Mouse (Mus musculus) kidney, adult 10 weeks (tissue): ENCODE results near the gene Plod2. TPM values are rescaled to one million over a fixed set of nuclear protein-coding genes. Genes with fewer than 3 reads are reported as not detected.

Experiments used
- polyA plus RNA-seq: library from polyadenylated mRNA; stranded (reverse); fragments of 350-450 nt; fragmentation: Illumina TruSeq; extraction: RNeasy Lipid Tissue Mini Kit (QIAGEN cat#74804); gene quantifications from one replicate; pipeline ENCODE4 v1.2.3, GENCODE M21; 2014; ENCODE audit warnings: low read depth, low replicate concordance

Gene Plod2
- 92.3 TPM for polyA plus RNA-seq

GRCm38 (mm10) chr9:92541977-92542561 lies at the start of gene Plod2:
Plod2 (plus strand) TSS chr9:92542223.

Other genes starting within 250 kb of the Plod2 start
- not detected for gene 1700057G04Rik, start 232.8 kb upstream of the Plod2 start, polyA plus RNA-seq
- gene Plscr4, start 84.8 kb upstream of the Plod2 start, polyA plus RNA-seq: 37.7 TPM